Comparison of ENCODE assay signal across 8 mouse cellular contexts in the genomic region with DNA sequence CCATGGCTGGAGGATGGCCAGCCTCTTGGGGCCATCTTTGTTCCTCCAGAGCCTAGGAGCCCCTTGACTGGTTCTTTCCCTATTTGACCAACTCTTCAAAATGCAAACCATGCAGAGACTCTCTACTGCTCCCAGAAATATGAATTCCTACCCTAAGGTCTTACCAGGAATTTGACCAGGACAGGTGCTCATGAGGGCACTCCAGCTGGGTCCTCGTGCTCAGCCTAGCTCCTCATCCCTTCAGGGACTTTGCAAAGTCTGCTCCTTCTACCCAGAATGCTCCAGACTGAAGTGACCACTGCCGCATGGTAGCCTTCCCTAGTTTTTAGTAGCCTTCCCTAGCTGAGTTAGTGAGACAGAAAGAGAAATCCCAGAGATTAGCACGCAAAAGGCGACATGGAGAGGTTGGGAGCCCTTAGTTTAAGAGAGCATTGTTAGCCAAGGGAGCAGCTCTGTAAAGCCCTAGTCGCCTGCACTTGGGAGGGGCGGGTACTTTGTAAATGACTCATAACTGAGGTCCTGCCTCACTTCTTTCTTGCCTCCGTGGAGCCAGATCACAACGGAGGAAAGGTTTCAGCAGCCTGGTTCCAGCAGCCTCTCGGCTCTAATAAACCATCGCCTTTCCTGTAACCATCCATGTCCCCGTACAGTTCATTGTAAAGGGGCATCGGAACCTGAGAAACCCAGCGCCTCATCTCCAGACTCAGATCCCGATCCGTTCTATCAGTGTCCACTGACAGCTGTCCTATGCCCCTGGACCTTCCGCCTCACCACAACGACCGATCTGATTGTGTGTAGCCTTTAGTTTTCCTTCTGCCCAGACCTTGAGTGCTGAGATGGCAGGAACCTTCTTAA. TPM values are rescaled to one million over a fixed set of nuclear protein-coding genes. Genes with fewer than 3 reads are reported as not detected.
A peak's percentile ranks its signal among the peaks of the same experiment; 100 is the strongest.
DNase-seq lines count a peak whose midpoint lies in the region; ATAC-seq lines count a peak whose summit lies in the region.

No protein-coding gene starts in this region.

- ATAC-seq in liver, embryonic 11.5 days (replicated peaks; ENCODE audit: low FRiP score), result no peak
- no peak for ATAC-seq in embryonic facial prominence, embryonic 13.5 days (ENCODE audit: insufficient number of reproducible peaks, insufficient read depth, low FRiP score, low TSS enrichment, low read depth)
- no peak for ATAC-seq in intestine, embryonic 15.5 days
- no peak for ATAC-seq in neural tube, embryonic 14.5 days (ENCODE audit: low read depth)

- H3K9me3 ChIP-seq in liver, embryonic 11.5 days (ENCODE audit: control insufficient read depth, low read length), result no peaks in the 10 kb centered on the region
- H3K9me3 ChIP-seq in embryonic facial prominence, embryonic 13.5 days, result no peaks in the 10 kb centered on the region
- no peaks in the 10 kb centered on the region for H3K9me3 ChIP-seq in intestine, embryonic 15.5 days
- H3K9me3 ChIP-seq in neural tube, embryonic 14.5 days (ENCODE audit: control insufficient read depth, low read length), result no peaks in the 10 kb centered on the region

- H3K9ac ChIP-seq in liver, embryonic 11.5 days (ENCODE audit: low read depth, low read length), result no peak overlapping the region
- no peak overlapping the region for H3K9ac ChIP-seq in embryonic facial prominence, embryonic 13.5 days
- no peak overlapping the region for H3K9ac ChIP-seq in intestine, embryonic 15.5 days
- peak overlapping the region; percentile 37; the same call in 1 of the 2 replicates for H3K9ac ChIP-seq in neural tube, embryonic 14.5 days (replicated peaks; ENCODE audit: low read depth, low read length)

- peak overlapping the region; percentile 92 for H3K4me2 ChIP-seq in liver, embryonic 11.5 days
- H3K4me2 ChIP-seq in embryonic facial prominence, embryonic 13.5 days, result peak overlapping the region; percentile 78; the same call in 1 of the 2 replicates
- H3K4me2 ChIP-seq in intestine, embryonic 15.5 days (replicated peaks), result peak overlapping the region; percentile 78
- H3K4me2 ChIP-seq in neural tube, embryonic 14.5 days (ENCODE audit: low read depth, low read length), result peak overlapping the region; percentile 83

- peaks cover 37% of the 10 kb centered on the region for H3K4me1 ChIP-seq in liver, embryonic 11.5 days (replicated peaks; ENCODE audit: control insufficient read depth, insufficient read depth, low read length)
- peaks cover 47% of the 10 kb centered on the region for H3K4me1 ChIP-seq in embryonic facial prominence, embryonic 13.5 days
- H3K4me1 ChIP-seq in intestine, embryonic 15.5 days (replicated peaks), result peaks cover 23% of the 10 kb centered on the region
- peaks cover 11% of the 10 kb centered on the region for H3K4me1 ChIP-seq in neural tube, embryonic 14.5 days (ENCODE audit: control insufficient read depth, insufficient read depth, low read length)

- H3K27me3 ChIP-seq in liver, embryonic 11.5 days (replicated peaks; ENCODE audit: control insufficient read depth, insufficient read depth, low read length), result peaks cover 37% of the 10 kb centered on the region
- H3K27me3 ChIP-seq in embryonic facial prominence, embryonic 13.5 days, result peaks cover 88% of the 10 kb centered on the region
- H3K27me3 ChIP-seq in intestine, embryonic 15.5 days (replicated peaks), result peaks cover 34% of the 10 kb centered on the region
- peaks cover 15% of the 10 kb centered on the region for H3K27me3 ChIP-seq in neural tube, embryonic 14.5 days (ENCODE audit: control insufficient read depth, insufficient read depth, low read length)

- no peaks in the 10 kb centered on the region for H3K36me3 ChIP-seq in liver, embryonic 11.5 days (ENCODE audit: control insufficient read depth, insufficient read depth, low read length)
- no peaks in the 10 kb centered on the region for H3K36me3 ChIP-seq in embryonic facial prominence, embryonic 13.5 days
- H3K36me3 ChIP-seq in intestine, embryonic 15.5 days, result no peaks in the 10 kb centered on the region
- H3K36me3 ChIP-seq in neural tube, embryonic 14.5 days (ENCODE audit: control insufficient read depth, insufficient read depth, low read length), result no peaks in the 10 kb centered on the region

- H3K27ac ChIP-seq in liver, embryonic 11.5 days (ENCODE audit: low read depth, low read length), result no peak overlapping the region
- no peak overlapping the region for H3K27ac ChIP-seq in embryonic facial prominence, embryonic 13.5 days
- no peak overlapping the region for H3K27ac ChIP-seq in intestine, embryonic 15.5 days
- H3K27ac ChIP-seq in neural tube, embryonic 14.5 days (ENCODE audit: low read depth, low read length), result no peak overlapping the region

- no peak for DNase-seq in liver, embryonic 11.5 days (ENCODE audit: low spot score)
- DNase-seq in liver, result no peak
- no peak for DNase-seq in right cerebral cortex, postnatal 4 days
- DNase-seq in gastrocnemius, adult 18-20 months (ENCODE audit: low spot score), result no peak
- no peak for DNase-seq in yolk sac, embryonic 10.5 days (ENCODE audit: low spot score)

- 28% methylated on average over 18 of the region's 18 CpGs for WGBS in liver, embryonic 11.5 days
- 25% methylated on average over 18 of the region's 18 CpGs for WGBS in embryonic facial prominence, embryonic 13.5 days
- WGBS in intestine, embryonic 15.5 days, result 28% methylated on average over 18 of the region's 18 CpGs
- 23% methylated on average over 18 of the region's 18 CpGs for WGBS in neural tube, embryonic 14.5 days

- no peak overlapping the region for H3K4me3 ChIP-seq in liver, embryonic 11.5 days (ENCODE audit: low read depth, low read length)
- H3K4me3 ChIP-seq in embryonic facial prominence, embryonic 13.5 days, result peak overlapping the region; percentile 43; the same call in 1 of the 2 replicates
- H3K4me3 ChIP-seq in intestine, embryonic 15.5 days (replicated peaks), result peak overlapping the region; percentile 31; the same call in 1 of the 2 replicates
- H3K4me3 ChIP-seq in neural tube, embryonic 14.5 days (ENCODE audit: low read depth, low read length), result no peak overlapping the region

RNA-seq across cellular contexts. Expression of a gene that starts 28.2 kb away (rescaled TPM):
- polyA plus RNA-seq in liver, embryonic 11.5 days (2014; fragmentation: Nextera tagmentation; extraction: Ambion mirVana), result 28.6 and 30.3 TPM in 2 replicates
- polyA plus RNA-seq in embryonic facial prominence, embryonic 13.5 days (2015; fragmentation: Nextera tagmentation; extraction: Ambion mirVana), result 6.6 and 6.9 TPM in 2 replicates
- polyA plus RNA-seq in intestine, embryonic 15.5 days (2015; fragmentation: Nextera tagmentation; extraction: Ambion mirVana), result 24.7 and 26.0 TPM in 2 replicates
- polyA plus RNA-seq in neural tube, embryonic 14.5 days (2014; fragmentation: Nextera tagmentation; extraction: Ambion mirVana), result 2.7 and 7.7 TPM in 2 replicates
- total RNA-seq in gastrocnemius, adult 18-20 months (2021), result 1 to 10 TPM; 3.0 to 3.8 TPM

Comparison
In these comparisons a context has a peak if more than half of its experiments do, and no peak if none do; other contexts are left out.
1. H3K4me3 ChIP-seq: peak in embryonic facial prominence, embryonic 13.5 days (single experiment) and intestine, embryonic 15.5 days (single experiment); none in liver, embryonic 11.5 days (single experiment) and neural tube, embryonic 14.5 days (single experiment).
2. Peak in every context shown above with its lines, with median percentiles within 50 percentile points of each other: H3K4me2 ChIP-seq.